Mouse (Mus musculus) CD8-positive naive resting alpha-beta T cell, adult 2 months (primary cell): ENCODE data around the gene Arid3c.
"Not testable (repeated sequence)": the region's sequence is repeated elsewhere in the genome, so short reads cannot be mapped to it uniquely, and the experiment has no call there.

Experiments
- DNase-seq, 2 experiments: peaks; one replicate each; pipeline ENCODE4 v3.0.0; 2022; ENCODE audit warnings: low read depth in 2 of 2, low spot score in 2 of 2

The Arid3c gene

GRCm38 (mm10) chr4:41705922-41706754, 24.8 kb downstream of the Arid3c start:
- no peak for DNase-seq

DNA sequence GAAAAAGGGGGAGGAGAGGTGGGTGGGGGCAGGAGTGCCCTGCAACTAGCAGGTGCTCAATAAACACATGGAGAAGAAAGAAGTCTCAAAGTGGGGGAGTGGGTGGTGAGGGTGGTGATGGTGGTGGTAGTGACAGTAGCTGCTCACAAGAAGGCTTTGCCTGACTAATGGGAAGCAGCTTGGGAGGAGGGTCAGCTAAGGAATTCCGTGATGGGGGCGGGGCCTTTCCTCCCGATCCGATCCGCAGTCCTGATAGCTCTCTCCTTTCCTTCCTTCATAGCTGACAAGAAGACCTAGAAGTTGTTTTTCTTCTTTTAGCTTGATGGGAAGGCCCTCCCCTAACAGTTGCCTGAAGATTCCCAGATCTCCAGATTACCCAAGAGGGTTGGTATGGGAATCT, 26.3 kb downstream of the Arid3c start:
- no peak for DNase-seq

- DNase-seq: not testable (repeated sequence)
Observed at GRCm38 (mm10) chr4:41702226-41702625, 28.7 kb downstream of the Arid3c start.

DNA sequence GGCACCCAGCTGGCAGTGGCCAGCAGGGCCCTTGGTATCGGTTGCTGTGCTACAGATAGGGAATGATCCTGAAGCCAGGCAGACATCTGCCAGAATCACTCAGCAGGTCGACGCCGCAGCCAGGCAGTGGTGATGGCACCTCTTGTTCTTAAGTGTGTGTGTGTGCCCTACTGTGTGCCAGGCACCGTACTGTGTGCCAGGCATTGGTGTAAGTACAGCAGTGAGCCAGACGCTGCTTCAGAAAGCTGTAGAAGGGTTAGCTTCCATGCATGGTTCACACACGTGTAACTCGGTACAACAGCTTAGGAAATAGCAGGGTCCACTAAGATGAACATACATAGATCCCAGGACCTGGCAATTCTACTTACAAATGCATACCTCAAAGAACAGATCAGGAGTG, 30.7 kb downstream of the Arid3c start:
- not testable (repeated sequence) for DNase-seq

- not testable (repeated sequence) for DNase-seq
Observed at GRCm38 (mm10) chr4:41699783-41700182, 31.2 kb downstream of the Arid3c start, which contains the start of gene Il11ra1. TSS of gene Il11ra1 (plus strand) at chr4:41699989.

DNA sequence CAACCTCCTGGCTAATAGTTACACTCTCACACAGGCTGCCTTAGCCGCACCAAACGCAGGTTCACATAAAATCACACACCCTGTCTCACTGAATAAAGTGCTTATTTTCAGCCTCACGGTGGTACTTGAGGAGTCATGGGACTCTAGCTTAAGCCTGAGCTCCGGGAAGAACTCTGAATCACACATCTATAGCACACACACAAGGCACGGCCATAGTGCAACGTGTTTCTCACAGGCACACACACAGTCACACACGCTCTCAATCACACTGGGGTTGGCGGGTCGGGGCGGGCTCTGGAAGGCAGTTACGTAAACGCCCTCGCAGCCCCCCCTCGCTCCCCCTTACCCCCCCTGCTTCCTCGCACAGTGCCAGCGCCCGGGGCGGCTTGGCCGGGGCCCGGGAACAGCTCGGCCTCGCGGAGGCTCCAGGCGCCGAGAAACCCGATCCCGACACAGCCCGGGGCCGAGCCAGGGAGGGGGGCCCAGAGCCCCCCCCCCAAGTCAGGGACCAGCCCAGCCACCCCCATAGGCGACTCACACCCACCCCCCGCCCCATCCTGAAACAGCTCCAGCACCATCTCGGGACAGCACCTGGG, 32.4 kb downstream of the Arid3c start:
- not testable (repeated sequence) for DNase-seq

DNA sequence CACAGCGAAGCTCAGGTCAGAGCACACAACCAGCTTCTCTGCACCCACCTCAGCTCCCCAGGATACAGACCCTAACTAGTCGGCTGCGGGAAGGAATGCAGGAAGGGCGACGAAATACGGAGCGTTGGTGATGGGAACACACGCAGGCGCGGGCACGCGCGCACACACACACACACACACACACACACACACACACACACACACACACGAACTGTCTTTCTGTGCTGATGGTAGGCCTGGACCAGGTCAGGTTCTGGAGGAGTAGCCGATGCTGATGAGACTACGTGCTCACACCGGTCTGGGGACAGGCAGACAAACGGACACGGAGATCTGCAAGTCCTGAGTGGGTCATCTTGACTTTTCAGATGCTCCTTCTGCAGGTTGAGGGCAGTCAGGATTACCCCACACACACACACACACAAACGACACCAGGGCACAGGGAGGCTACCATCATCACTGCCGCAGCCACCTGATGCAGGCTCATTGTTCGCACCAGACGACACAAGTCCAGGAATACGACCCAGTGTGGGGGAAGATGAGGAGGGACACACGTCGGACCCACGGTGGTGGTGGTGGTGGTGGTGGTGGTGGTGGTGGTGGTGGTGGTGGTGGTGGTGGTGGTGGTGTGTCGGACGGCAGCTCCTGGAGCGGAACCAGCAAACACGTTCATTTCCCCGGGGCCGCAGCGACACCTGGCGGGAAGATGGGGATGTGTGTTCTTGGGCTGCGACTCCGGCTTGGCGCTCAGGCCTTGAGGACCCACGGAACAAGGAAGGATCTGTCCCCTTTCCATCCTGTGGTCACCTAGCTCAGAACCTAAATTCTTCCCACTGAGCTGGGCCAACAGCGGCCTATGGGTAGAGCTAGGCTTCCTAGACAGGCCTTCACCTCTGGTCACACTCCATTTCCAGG, 33.8 kb downstream of the Arid3c start, which contains the start of gene Cntfr:
Cntfr (minus strand) TSS at position 160 of the 912 bp plus-strand sequence.
- peak; percentile 56 to 66 for DNase-seq

DNA sequence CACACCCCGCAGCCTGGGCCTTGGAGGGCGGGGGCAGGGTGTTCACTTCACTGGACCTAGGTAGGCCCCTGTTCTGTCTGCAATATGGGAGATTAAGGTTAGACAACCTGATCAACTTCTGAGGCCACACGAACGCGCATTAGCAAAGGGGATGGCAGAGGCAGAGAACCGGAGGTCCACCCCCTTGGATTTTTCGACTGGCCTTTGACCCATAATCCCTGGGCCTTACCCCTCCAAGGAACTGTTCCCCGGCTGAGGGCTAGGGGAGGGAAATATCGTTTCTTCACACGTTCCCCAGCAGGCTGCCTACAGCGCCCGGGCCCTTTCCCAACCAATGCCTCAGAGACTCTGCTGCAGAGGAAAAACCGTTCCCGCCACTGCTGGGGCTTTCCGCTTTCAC, 34.5 kb downstream of the Arid3c start:
- DNase-seq: not testable (repeated sequence)

DNA sequence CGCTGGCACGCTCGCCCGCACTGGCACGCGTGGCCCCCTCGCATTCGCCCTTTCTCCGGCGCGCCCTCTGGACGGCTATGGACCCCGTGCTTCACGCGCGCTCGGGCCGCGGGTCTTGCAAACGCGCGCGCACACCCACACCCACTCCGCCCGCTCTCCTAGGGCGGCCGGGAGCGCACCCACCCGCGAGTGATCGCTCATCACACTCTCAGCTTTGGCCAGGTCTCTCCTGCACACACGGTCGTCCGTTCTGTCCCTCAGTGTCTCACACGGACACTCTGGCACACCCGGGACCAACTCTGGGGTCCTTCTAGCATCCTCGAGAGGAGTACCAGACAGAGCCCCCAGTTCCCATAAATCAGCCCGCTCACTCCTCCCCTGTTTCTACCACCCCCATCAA, 35.1 kb downstream of the Arid3c start:
- not testable (repeated sequence) for DNase-seq

- not testable (repeated sequence) for DNase-seq
Observed at GRCm38 (mm10) chr4:41693511-41693910, 37.4 kb downstream of the Arid3c start.

DNA sequence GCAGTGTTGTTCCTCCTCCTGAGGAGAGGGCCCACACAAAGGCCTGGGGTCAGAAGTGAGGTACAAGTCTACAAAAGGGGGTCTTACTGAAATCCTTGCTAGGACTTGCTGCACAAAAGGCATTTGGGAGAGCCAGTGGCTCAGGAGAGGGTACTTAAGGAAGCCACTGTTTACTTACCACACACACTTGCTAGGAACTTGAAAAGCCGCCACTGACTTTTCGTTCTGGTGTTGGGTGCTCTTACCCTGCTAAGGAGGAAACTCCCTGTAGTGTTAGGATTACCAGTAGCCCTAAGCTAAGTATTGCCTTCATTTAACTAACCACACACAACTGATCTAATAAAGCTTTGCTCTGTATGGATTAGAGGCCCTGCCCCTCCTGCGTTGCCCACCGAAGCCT, 40.9 kb downstream of the Arid3c start:
- not testable (repeated sequence) for DNase-seq

- not testable (repeated sequence) for DNase-seq
Observed at GRCm38 (mm10) chr4:41688562-41688961, 42.4 kb downstream of the Arid3c start.

- DNase-seq: not testable (repeated sequence)
Observed at GRCm38 (mm10) chr4:41685882-41686492, 45.0 kb downstream of the Arid3c start.

- DNase-seq: not testable (repeated sequence)
Observed at GRCm38 (mm10) chr4:41684931-41685453, 46.0 kb downstream of the Arid3c start.

- not testable (repeated sequence) for DNase-seq
Observed at GRCm38 (mm10) chr4:41684131-41684930, 46.6 kb downstream of the Arid3c start.

DNA sequence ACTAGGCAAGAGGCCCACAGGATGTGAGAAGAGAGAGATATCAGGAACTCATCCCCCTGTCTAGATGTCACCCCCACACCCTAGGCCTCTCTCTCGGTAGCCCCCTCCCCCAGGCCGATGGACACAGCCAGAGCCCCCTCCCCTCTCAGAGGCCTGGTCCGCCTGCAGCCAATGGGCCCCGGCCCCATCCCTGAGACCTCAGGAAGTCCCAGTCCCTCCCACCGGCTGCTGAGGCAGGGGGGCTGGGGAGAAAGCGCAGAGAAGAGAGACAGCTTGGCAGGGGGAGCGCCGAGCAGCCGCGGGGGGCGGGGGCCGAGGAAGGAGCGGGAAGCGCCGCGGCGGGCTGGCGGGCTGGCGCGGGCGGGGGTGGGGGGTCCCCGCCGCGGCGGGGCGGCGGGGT, 47.6 kb downstream of the Arid3c start:
- not testable (repeated sequence) for DNase-seq

GRCm38 (mm10) chr4:41682789-41683188, 48.2 kb downstream of the Arid3c start:
- no peak for DNase-seq

DNA sequence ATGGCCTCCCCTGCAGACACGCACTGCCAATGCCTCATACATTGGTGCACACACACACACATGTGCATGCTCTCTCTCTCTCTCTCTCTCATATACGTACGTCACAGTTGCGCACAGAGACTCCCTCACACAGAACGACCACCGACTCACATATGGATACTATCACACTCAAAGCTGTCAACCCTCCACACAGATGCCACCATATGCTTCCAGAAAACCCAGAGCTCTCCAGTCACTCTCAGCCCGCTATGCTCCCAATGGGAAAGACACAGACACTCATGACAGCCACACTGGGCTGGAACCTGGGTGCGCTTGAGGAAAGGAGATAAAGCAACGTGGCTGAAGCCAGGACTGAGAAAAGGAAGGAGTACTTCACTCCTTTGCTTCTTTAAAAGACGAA, 49.0 kb downstream of the Arid3c start:
- DNase-seq: no peak

- no peak for DNase-seq
Observed at GRCm38 (mm10) chr4:41681176-41681575, 49.8 kb downstream of the Arid3c start.

DNA sequence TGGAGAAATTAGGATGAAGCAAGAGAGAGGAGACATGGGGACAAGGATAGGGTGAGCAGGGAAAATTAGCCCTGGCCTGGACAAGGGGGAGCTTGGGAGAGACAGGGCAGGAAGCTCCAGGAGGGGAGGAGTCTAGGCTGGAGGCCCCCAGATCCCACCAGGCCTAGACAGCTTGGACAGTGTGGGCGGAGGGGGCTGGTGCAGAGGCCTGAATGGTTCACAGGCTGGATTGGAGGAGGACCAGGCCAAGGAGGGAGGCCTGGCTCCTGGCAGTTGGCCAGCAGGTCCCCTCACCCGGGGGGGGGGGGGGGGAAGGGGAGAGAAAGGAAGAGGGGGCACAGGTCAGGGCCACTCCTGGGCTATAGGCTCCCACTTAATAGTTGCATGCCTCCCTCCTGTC, 51.7 kb downstream of the Arid3c start:
- no peak for DNase-seq
